Comparison of ENCODE assay signal across 26 mouse cellular contexts in the genomic region with DNA sequence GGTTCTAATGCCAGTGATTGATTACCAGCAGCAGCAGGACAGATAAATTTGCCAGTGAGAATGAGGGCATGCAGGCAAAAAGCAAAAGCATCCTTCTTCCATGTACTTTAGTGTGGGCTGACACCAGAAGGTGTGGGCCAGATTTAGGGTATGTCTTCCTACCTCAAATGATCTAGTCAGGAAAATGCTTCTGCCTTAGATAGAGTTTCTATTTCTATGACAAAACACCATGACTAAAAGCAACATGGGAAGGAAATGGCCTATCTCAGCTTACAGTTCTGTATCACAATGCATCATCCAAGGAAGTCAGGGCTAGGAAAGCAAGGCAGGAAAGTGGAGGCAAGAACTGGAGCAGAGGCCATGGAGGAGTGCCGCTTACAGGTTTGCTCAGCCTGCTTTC.
DNase-seq lines count a peak whose midpoint lies in the region; ATAC-seq and TF ChIP-seq lines count a peak whose summit lies in the region.
"Had no signal": no experiment of that assay in that cellular context is flagged by ENCODE, and none has a peak within 500 bp of the region (broad histone marks: within the 10 kb centered on the region; RNA-seq: fewer than 3 reads in every experiment).

No protein-coding gene starts in this region.

- H3K27ac ChIP-seq in left cerebral cortex, adult 2 months, result peak overlapping the region; percentile 53; the same call in 1 of the 2 replicates
- H3K27ac ChIP-seq: embryonic facial prominence, embryonic 13.5 days; embryonic facial prominence, embryonic 15.5 days; forebrain, embryonic 10.5 days; forebrain, embryonic 12.5 days had no signal

- H3K4me3 ChIP-seq in left cerebral cortex, adult 2 months, result no peak overlapping the region
- H3K4me3 ChIP-seq: embryonic facial prominence, embryonic 13.5 days; embryonic facial prominence, embryonic 15.5 days; erythroblast, embryonic 14.5 days; forebrain, embryonic 10.5 days; forebrain, embryonic 12.5 days had no signal

- intact Hi-C loops in left cerebral cortex, adult 2 months (cut with DNase I), result no loop called here

- TF ChIP-seq CTCF in left cerebral cortex, adult 2 months (IDR thresholded peaks at IDR 0.05), result no peak

- no peak for DNase-seq in frontal cortex, postnatal 36 days (ENCODE audit: low spot score in 2 of 2)
- DNase-seq in left cerebral cortex, adult 2 months (ENCODE audit: extremely low spot score in 1 of 2, low spot score in 2 of 2), result no peak
- DNase-seq in left cerebral cortex, adult 11 months (ENCODE audit: low spot score), result no peak
- peak; percentile 50 for DNase-seq in brain, adult 2 months (ENCODE audit: low read depth, low spot score)
- DNase-seq in lung, postnatal 14 days, result no peak
- DNase-seq: adrenal gland, adult 8-10 months; adrenal gland, postnatal 14 days; adrenal gland, postnatal 36 days; B cell, adult 2 months; cerebellum, adult 11 months; cerebellum, adult 18-20 months; cerebellum, adult 8-10 months; cerebellum, adult 9-11 months; cerebellum, postnatal 36 days; embryo, embryonic 11 days had no signal

- ATAC-seq in frontal cortex, adult (ENCODE audit: low TSS enrichment), result peak; percentile 89
- ATAC-seq: activated CD4-positive, CD25-positive, alpha-beta regulatory T cell, adult 4 months; CD4-positive, CD25-positive, alpha-beta regulatory T cell, adult 4 months; forebrain, embryonic 14.5 days; forebrain, embryonic 16.5 days; Patski had no signal
